Mouse (Mus musculus) ES-Bruce4 (cell line): Measurements from ENCODE around the gene Syne3. TPM values are rescaled to one million over a fixed set of nuclear protein-coding genes. Genes with fewer than 3 reads are reported as not detected.

Source experiments
- H3K27ac ChIP-seq: 2 replicates; pipeline ENCODE4 v1.5.1; 2012; ENCODE audit warnings: low read length, inconsistent platforms; ENCODE audit not compliant: insufficient read depth
- H3K27me3 ChIP-seq: 2 replicates; pipeline ENCODE4 v1.6.1; 2012; ENCODE audit warnings: mild to moderate bottlenecking, low read length, inconsistent platforms; ENCODE audit not compliant: control insufficient read depth, poor library complexity, insufficient read depth, severe bottlenecking
- H3K36me3 ChIP-seq: 2 replicates; pipeline ENCODE4 v1.6.1; 2012; ENCODE audit warnings: inconsistent platforms, mild to moderate bottlenecking, low read length, moderate library complexity; ENCODE audit not compliant: control insufficient read depth, poor library complexity, insufficient read depth, severe bottlenecking
- H3K4me1 ChIP-seq: one replicate; pipeline ENCODE4 v1.8.1; 2011; ENCODE audit warnings: low read length; ENCODE audit not compliant: control insufficient read depth, insufficient read depth
- H3K4me3 ChIP-seq: 2 replicates; pipeline ENCODE4 v1.5.1; 2011; ENCODE audit warnings: low read depth, mild to moderate bottlenecking, low read length
- H3K9ac ChIP-seq: 2 replicates; pipeline ENCODE4 v1.6.1; 2012; ENCODE audit warnings: low read depth, mild to moderate bottlenecking, inconsistent platforms; ENCODE audit not compliant: poor library complexity, severe bottlenecking
- H3K9me3 ChIP-seq: replicated peaks from 2 replicates; pipeline ENCODE4 v1.6.1; 2012; ENCODE audit warnings: mild to moderate bottlenecking, low read length, inconsistent platforms; ENCODE audit not compliant: control insufficient read depth, poor library complexity, insufficient read depth, severe bottlenecking
- CTCF ChIP-seq: IDR thresholded peaks from one replicate; pipeline ENCODE4 v1.8.1; 2011; ENCODE audit warnings: low read depth, low read length
- EP300 ChIP-seq: IDR thresholded peaks from 2 replicates; pipeline ENCODE4 v1.6.1; 2011; ENCODE audit warnings: low read depth, low read length; ENCODE audit not compliant: insufficient read depth
- POLR2A ChIP-seq: IDR thresholded peaks from one replicate; pipeline ENCODE4 v1.8.1; 2011; ENCODE audit warnings: low read length; ENCODE audit not compliant: insufficient read depth
- polyA plus RNA-seq: library from polyadenylated mRNA; stranded (reverse); fragments of >200 nt; gene quantifications from 2 replicates; pipeline ENCODE4 v1.2.4, GENCODE M21; 2011; ENCODE audit warnings: low read depth; ENCODE audit not compliant: missing spikeins, insufficient read depth, insufficient read length

Gene Syne3
- polyA plus RNA-seq, 1 experiment = 1.2 TPM

- Histone ChIP-seq H3K27ac (no peak overlapping the region), H3K4me1 (no peaks in the 10 kb centered on the region), H3K9me3 (no peaks in the 10 kb centered on the region), H3K27me3 (no peaks in the 10 kb centered on the region), H3K9ac (no peak overlapping the region), H3K4me3 (no peak overlapping the region), H3K36me3 (no peaks in the 10 kb centered on the region)
- no peak for TF ChIP-seq POLR2A
- TF ChIP-seq EP300 = no peak
- no peak for TF ChIP-seq CTCF
These were observed 26.1 kb downstream of the Syne3 start for GRCm38 (mm10) chr12:104983476-104983875.

DNA sequence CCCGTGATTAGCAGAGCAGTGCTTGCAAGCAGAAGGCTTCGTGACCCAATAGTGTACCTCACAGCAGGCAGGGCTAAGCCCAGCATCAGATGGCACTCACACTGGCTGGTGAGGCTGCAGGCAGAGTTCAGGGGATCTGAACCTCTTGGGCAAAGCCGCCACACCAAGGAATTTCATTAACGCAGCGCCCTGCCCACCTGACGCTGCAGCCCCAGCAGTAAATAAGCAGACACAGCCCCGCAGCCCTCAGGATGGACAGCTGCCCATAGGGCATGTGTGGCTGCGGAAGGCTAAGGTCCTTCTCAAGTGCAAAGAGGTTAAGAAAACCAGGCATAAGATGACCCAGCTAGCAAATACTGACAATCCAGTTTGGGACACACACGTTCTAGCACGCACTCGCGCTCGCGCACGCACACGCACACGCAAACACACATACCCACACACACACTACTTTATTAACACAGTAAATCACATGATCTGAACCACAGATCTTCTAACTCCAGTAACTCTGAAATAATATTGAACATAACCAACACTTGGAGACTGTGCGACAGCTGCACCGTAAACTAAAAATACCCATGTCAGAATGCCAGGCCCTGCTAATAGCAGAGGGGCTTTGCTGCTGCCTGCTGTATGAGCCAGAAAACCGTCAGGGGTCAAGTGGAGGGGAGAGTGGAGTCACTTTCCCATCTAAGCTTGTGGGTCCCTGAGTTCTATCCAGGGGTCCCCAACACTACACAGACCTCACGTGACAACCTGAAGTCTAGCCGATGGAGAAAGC is 30.5 kb downstream of the Syne3 start:
- Histone ChIP-seq H3K9ac (no peak overlapping the region), H3K9me3 (no peaks in the 10 kb centered on the region), H3K4me1 (no peaks in the 10 kb centered on the region), H3K36me3 (no peaks in the 10 kb centered on the region), H3K27ac (no peak overlapping the region), H3K27me3 (no peaks in the 10 kb centered on the region), H3K4me3 (no peak overlapping the region)
- TF ChIP-seq EP300 (no peak), POLR2A (no peak), CTCF (no peak)

GRCm38 (mm10) chr12:104978420-104978819 is 31.2 kb downstream of the Syne3 start:
- no peaks in the 10 kb centered on the region for H3K36me3 ChIP-seq
- no peaks in the 10 kb centered on the region for H3K4me1 ChIP-seq
- no peak overlapping the region for H3K9ac ChIP-seq
- H3K27me3 ChIP-seq = no peaks in the 10 kb centered on the region
- TF ChIP-seq POLR2A = no peak
- TF ChIP-seq CTCF = no peak
- no peak for TF ChIP-seq EP300
- H3K9me3 ChIP-seq = no peaks in the 10 kb centered on the region
- H3K27ac ChIP-seq = no peak overlapping the region
- no peak overlapping the region for H3K4me3 ChIP-seq

- TF ChIP-seq EP300 = no peak
- TF ChIP-seq CTCF = no peak
- no peak for TF ChIP-seq POLR2A
- no peaks in the 10 kb centered on the region for H3K9me3 ChIP-seq
- H3K36me3 ChIP-seq = no peaks in the 10 kb centered on the region
- H3K4me3 ChIP-seq = no peak overlapping the region
- no peaks in the 10 kb centered on the region for H3K27me3 ChIP-seq
- no peak overlapping the region for H3K27ac ChIP-seq
- H3K4me1 ChIP-seq = no peaks in the 10 kb centered on the region
- no peak overlapping the region for H3K9ac ChIP-seq
These were observed 32.7 kb downstream of the Syne3 start for GRCm38 (mm10) chr12:104976903-104977302.

GRCm38 (mm10) chr12:104976331-104976817 is 33.2 kb downstream of the Syne3 start:
- TF ChIP-seq EP300 (no peak), POLR2A (no peak), CTCF (no peak)
- Histone ChIP-seq H3K27me3 (no peaks in the 10 kb centered on the region), H3K9ac (no peak overlapping the region), H3K9me3 (no peaks in the 10 kb centered on the region), H3K27ac (no peak overlapping the region), H3K36me3 (no peaks in the 10 kb centered on the region), H3K4me3 (no peak overlapping the region), H3K4me1 (no peaks in the 10 kb centered on the region)

GRCm38 (mm10) chr12:104972860-104973259 is 36.7 kb downstream of the Syne3 start:
- no peaks in the 10 kb centered on the region for H3K36me3 ChIP-seq
- H3K4me1 ChIP-seq = no peaks in the 10 kb centered on the region
- no peaks in the 10 kb centered on the region for H3K27me3 ChIP-seq
- no peak for TF ChIP-seq CTCF
- TF ChIP-seq EP300 = no peak
- no peak for TF ChIP-seq POLR2A
- no peak overlapping the region for H3K27ac ChIP-seq
- no peak overlapping the region for H3K4me3 ChIP-seq
- no peaks in the 10 kb centered on the region for H3K9me3 ChIP-seq
- H3K9ac ChIP-seq = no peak overlapping the region
